Mouse (Mus musculus): ENCODE data around the gene Sycn. TPM values are rescaled to one million over a fixed set of nuclear protein-coding genes. Genes with fewer than 3 reads are reported as not detected.
"Not testable (repeated sequence)": the region's sequence is repeated elsewhere in the genome, so short reads cannot be mapped to it uniquely, and the experiment has no call there.

Gene Sycn
- polyA plus RNA-seq, 1 experiment from 2014 or later: not detected

- DNase-seq (ENCODE audit: low spot score); H3K27ac ChIP-seq (replicated peaks; ENCODE audit: low read depth, low read length); H3K4me2 ChIP-seq (ENCODE audit: low read depth, low read length); H3K27me3 ChIP-seq (ENCODE audit: control insufficient read depth, insufficient read depth, low read length); H3K36me3 ChIP-seq (replicated peaks; ENCODE audit: control insufficient read depth, insufficient read depth, low read depth, low read length); H3K4me1 ChIP-seq (ENCODE audit: control insufficient read depth, insufficient read depth, low read length); H3K9ac ChIP-seq (replicated peaks; ENCODE audit: low read length); H3K9me3 ChIP-seq (replicated peaks; ENCODE audit: control insufficient read depth, low read length); ATAC-seq (replicated peaks; ENCODE audit: insufficient number of reproducible peaks, low FRiP score, low TSS enrichment, low read depth); H3K4me3 ChIP-seq (ENCODE audit: low read depth, low read length): not testable (repeated sequence)
- WGBS: 72% methylated on average over 5 of the region's 6 CpGs
These were observed 18.1 kb upstream of the Sycn start, which contains the start of gene Ifnl3 for GRCm38 (mm10) chr7:28522536-28522935. Gene Ifnl3, plus strand, starts transcription at chr7:28522836.

GRCm38 (mm10) chr7:28527922-28528719 is 12.6 kb upstream of the Sycn start:
- no peak overlapping the region for H3K27ac ChIP-seq (replicated peaks; ENCODE audit: low read depth, low read length)
- H3K9me3 ChIP-seq (replicated peaks; ENCODE audit: control insufficient read depth, low read length): no peaks in the 10 kb centered on the region
- H3K4me1 ChIP-seq (ENCODE audit: control insufficient read depth, insufficient read depth, low read length): no peaks in the 10 kb centered on the region
- no peak overlapping the region; the same call in 1 of the 2 replicates for H3K9ac ChIP-seq (replicated peaks; ENCODE audit: low read length)
- ATAC-seq (replicated peaks; ENCODE audit: insufficient number of reproducible peaks, low FRiP score, low TSS enrichment, low read depth) (peak; percentile 70; the same call in 1 of the 2 replicates), DNase-seq (ENCODE audit: low spot score) (peak; percentile 83)
- no peaks in the 10 kb centered on the region for H3K36me3 ChIP-seq (replicated peaks; ENCODE audit: control insufficient read depth, insufficient read depth, low read depth, low read length)
- H3K4me2 ChIP-seq (ENCODE audit: low read depth, low read length): no peak overlapping the region
- no peak overlapping the region for H3K4me3 ChIP-seq (ENCODE audit: low read depth, low read length)
- 7% methylated on average over 19 of the region's 19 CpGs for WGBS
- H3K27me3 ChIP-seq (ENCODE audit: control insufficient read depth, insufficient read depth, low read length): no peaks in the 10 kb centered on the region

- Histone ChIP-seq H3K4me3 (ENCODE audit: low read depth, low read length) (no peak overlapping the region), H3K9ac (replicated peaks; ENCODE audit: low read length) (no peak overlapping the region), H3K4me2 (ENCODE audit: low read depth, low read length) (no peak overlapping the region), H3K9me3 (replicated peaks; ENCODE audit: control insufficient read depth, low read length) (no peaks in the 10 kb centered on the region), H3K27me3 (ENCODE audit: control insufficient read depth, insufficient read depth, low read length) (no peaks in the 10 kb centered on the region), H3K36me3 (replicated peaks; ENCODE audit: control insufficient read depth, insufficient read depth, low read depth, low read length) (no peaks in the 10 kb centered on the region), H3K27ac (replicated peaks; ENCODE audit: low read depth, low read length) (no peak overlapping the region), H3K4me1 (ENCODE audit: control insufficient read depth, insufficient read depth, low read length) (no peaks in the 10 kb centered on the region)
- WGBS: 60% methylated on average over 8 of the region's 8 CpGs
- no peak for ATAC-seq (replicated peaks; ENCODE audit: insufficient number of reproducible peaks, low FRiP score, low TSS enrichment, low read depth)
- no peak for DNase-seq (ENCODE audit: low spot score)
These were observed 8.7 kb upstream of the Sycn start for GRCm38 (mm10) chr7:28532005-28532404.

GRCm38 (mm10) chr7:28538886-28539285 is 1.8 kb upstream of the Sycn start:
- not testable (repeated sequence) for H3K4me1 ChIP-seq (ENCODE audit: control insufficient read depth, insufficient read depth, low read length); ATAC-seq (replicated peaks; ENCODE audit: insufficient number of reproducible peaks, low FRiP score, low TSS enrichment, low read depth); H3K4me3 ChIP-seq (ENCODE audit: low read depth, low read length); H3K9me3 ChIP-seq (replicated peaks; ENCODE audit: control insufficient read depth, low read length); H3K27ac ChIP-seq (replicated peaks; ENCODE audit: low read depth, low read length); H3K36me3 ChIP-seq (replicated peaks; ENCODE audit: control insufficient read depth, insufficient read depth, low read depth, low read length); H3K9ac ChIP-seq (replicated peaks; ENCODE audit: low read length); H3K4me2 ChIP-seq (ENCODE audit: low read depth, low read length); H3K27me3 ChIP-seq (ENCODE audit: control insufficient read depth, insufficient read depth, low read length); DNase-seq (ENCODE audit: low spot score)
- 92% methylated on average over 6 of the region's 6 CpGs for WGBS

- Histone ChIP-seq H3K27ac (replicated peaks; ENCODE audit: low read depth, low read length) (no peak overlapping the region), H3K4me1 (ENCODE audit: control insufficient read depth, insufficient read depth, low read length) (peaks cover 2% of the 10 kb centered on the region), H3K9me3 (replicated peaks; ENCODE audit: control insufficient read depth, low read length) (no peaks in the 10 kb centered on the region), H3K4me2 (ENCODE audit: low read depth, low read length) (peak overlapping the region; percentile 42), H3K36me3 (replicated peaks; ENCODE audit: control insufficient read depth, insufficient read depth, low read depth, low read length) (no peaks in the 10 kb centered on the region), H3K9ac (replicated peaks; ENCODE audit: low read length) (no peak overlapping the region; the same call in 1 of the 2 replicates), H3K4me3 (ENCODE audit: low read depth, low read length) (peak overlapping the region; percentile 18; the same call in 1 of the 2 replicates), H3K27me3 (ENCODE audit: control insufficient read depth, insufficient read depth, low read length) (peaks cover 31% of the 10 kb centered on the region)
- ATAC-seq (replicated peaks; ENCODE audit: insufficient number of reproducible peaks, low FRiP score, low TSS enrichment, low read depth) (no peak; the same call in 1 of the 2 replicates), DNase-seq (ENCODE audit: low spot score) (peak; percentile 35)
- WGBS: 4% methylated on average over 25 of the region's 27 CpGs
These were observed 3.4 kb downstream of the Sycn start for GRCm38 (mm10) chr7:28544051-28544601.

- Histone ChIP-seq H3K4me3 (ENCODE audit: low read depth, low read length) (no peak overlapping the region), H3K4me1 (ENCODE audit: control insufficient read depth, insufficient read depth, low read length) (peaks cover 2% of the 10 kb centered on the region), H3K27ac (replicated peaks; ENCODE audit: low read depth, low read length) (no peak overlapping the region), H3K4me2 (ENCODE audit: low read depth, low read length) (no peak overlapping the region), H3K27me3 (ENCODE audit: control insufficient read depth, insufficient read depth, low read length) (peaks cover 31% of the 10 kb centered on the region), H3K9ac (replicated peaks; ENCODE audit: low read length) (no peak overlapping the region), H3K36me3 (replicated peaks; ENCODE audit: control insufficient read depth, insufficient read depth, low read depth, low read length) (no peaks in the 10 kb centered on the region), H3K9me3 (replicated peaks; ENCODE audit: control insufficient read depth, low read length) (no peaks in the 10 kb centered on the region)
- peak; percentile 49 for DNase-seq (ENCODE audit: low spot score)
- no peak for ATAC-seq (replicated peaks; ENCODE audit: insufficient number of reproducible peaks, low FRiP score, low TSS enrichment, low read depth)
- WGBS: 19% methylated on average over 14 of the region's 14 CpGs
These were observed 4.6 kb downstream of the Sycn start for GRCm38 (mm10) chr7:28545048-28545890.

GRCm38 (mm10) chr7:28545891-28546210 is 5.2 kb downstream of the Sycn start:
- Histone ChIP-seq H3K36me3 (replicated peaks; ENCODE audit: control insufficient read depth, insufficient read depth, low read depth, low read length) (no peaks in the 10 kb centered on the region), H3K27ac (replicated peaks; ENCODE audit: low read depth, low read length) (no peak overlapping the region), H3K4me3 (ENCODE audit: low read depth, low read length) (no peak overlapping the region), H3K4me2 (ENCODE audit: low read depth, low read length) (no peak overlapping the region), H3K4me1 (ENCODE audit: control insufficient read depth, insufficient read depth, low read length) (peaks cover 2% of the 10 kb centered on the region), H3K27me3 (ENCODE audit: control insufficient read depth, insufficient read depth, low read length) (peaks cover 31% of the 10 kb centered on the region), H3K9ac (replicated peaks; ENCODE audit: low read length) (no peak overlapping the region), H3K9me3 (replicated peaks; ENCODE audit: control insufficient read depth, low read length) (no peaks in the 10 kb centered on the region)
- ATAC-seq (replicated peaks; ENCODE audit: insufficient number of reproducible peaks, low FRiP score, low TSS enrichment, low read depth) (no peak), DNase-seq (ENCODE audit: low spot score) (no peak)
- 50% methylated on average over 7 of the region's 7 CpGs for WGBS

All from embryonic facial prominence, embryonic 11.5 days (tissue).